Mouse (Mus musculus) neutrophil, adult 5-6 weeks (primary cell): Measurements from ENCODE around the gene Prickle3. TPM values are rescaled to one million over a fixed set of nuclear protein-coding genes. Genes with fewer than 3 reads are reported as not detected.
A peak's percentile ranks its signal among the peaks of the same experiment; 100 is the strongest.

Experiments used
- ATAC-seq: fragments of 151-379, 151-347 bp; 2 replicates; pipeline ENCODE4 v1.8.0; 2017; ENCODE audit warnings: mild to moderate bottlenecking, moderate TSS enrichment; ENCODE audit not compliant: insufficient number of reproducible peaks, poor library complexity, low FRiP score, severe bottlenecking; ENCODE audit errors: extremely low read depth
- total RNA-seq: library from RNA; stranded (forward); fragments of 200-1000 nt; gene quantifications from 2 replicates; pipeline ENCODE4 v1.2.3, GENCODE M21; 2017

The Prickle3 gene
- total RNA-seq = 37.0 and 40.0 TPM in 2 replicates

- ATAC-seq = peak; percentile 97
Observed at GRCm38 (mm10) chrX:7657221-7657639, at the start of gene Prickle3. Gene Prickle3, plus strand, starts transcription at chrX:7657260.

GRCm38 (mm10) chrX:7610035-7610434, 47.0 kb upstream of the Prickle3 start:
- ATAC-seq = no peak

GRCm38 (mm10) chrX:7610536-7611258, 46.4 kb upstream of the Prickle3 start:
- no peak for ATAC-seq

- no peak for ATAC-seq
Observed at GRCm38 (mm10) chrX:7617889-7618551, 39.0 kb upstream of the Prickle3 start.

GRCm38 (mm10) chrX:7632560-7632959, 24.5 kb upstream of the Prickle3 start:
- ATAC-seq = 0 out of 2 replicates have a peak, but pooled peaks have one; percentile 23

GRCm38 (mm10) chrX:7635101-7635500, 22.0 kb upstream of the Prickle3 start:
- no peak for ATAC-seq

GRCm38 (mm10) chrX:7638401-7639091, 18.5 kb upstream of the Prickle3 start, which contains the start of gene Syp:
Gene Syp, plus strand, starts transcription at chrX:7638471.
- ATAC-seq = peak; percentile 79

- ATAC-seq = no peak
Observed at GRCm38 (mm10) chrX:7639536-7640325, 17.3 kb upstream of the Prickle3 start.

- no peak for ATAC-seq
Observed at GRCm38 (mm10) chrX:7640785-7641184, 16.3 kb upstream of the Prickle3 start.

GRCm38 (mm10) chrX:7645349-7645748, 11.7 kb upstream of the Prickle3 start:
- peak; percentile 21; the same call in 1 of the 2 replicates for ATAC-seq

- peak; percentile 92 for ATAC-seq
Observed at GRCm38 (mm10) chrX:7648671-7649304, 8.3 kb upstream of the Prickle3 start.

GRCm38 (mm10) chrX:7658031-7658784, 1.1 kb downstream of the Prickle3 start:
- ATAC-seq = no peak

GRCm38 (mm10) chrX:7658785-7659589, 1.9 kb downstream of the Prickle3 start:
- ATAC-seq = no peak

GRCm38 (mm10) chrX:7661086-7661485, 4.0 kb downstream of the Prickle3 start:
- no peak for ATAC-seq

- ATAC-seq = no peak
Observed at GRCm38 (mm10) chrX:7662936-7663335, 5.9 kb downstream of the Prickle3 start.

- ATAC-seq = no peak
Observed at GRCm38 (mm10) chrX:7664791-7665190, 7.7 kb downstream of the Prickle3 start.
